Mouse (Mus musculus): ENCODE results near the gene Rsph6a. TPM values are rescaled to one million over a fixed set of nuclear protein-coding genes. Genes with fewer than 3 reads are reported as not detected.

The Rsph6a gene
- polyA plus RNA-seq, 1 experiment, result not detected

DNA sequence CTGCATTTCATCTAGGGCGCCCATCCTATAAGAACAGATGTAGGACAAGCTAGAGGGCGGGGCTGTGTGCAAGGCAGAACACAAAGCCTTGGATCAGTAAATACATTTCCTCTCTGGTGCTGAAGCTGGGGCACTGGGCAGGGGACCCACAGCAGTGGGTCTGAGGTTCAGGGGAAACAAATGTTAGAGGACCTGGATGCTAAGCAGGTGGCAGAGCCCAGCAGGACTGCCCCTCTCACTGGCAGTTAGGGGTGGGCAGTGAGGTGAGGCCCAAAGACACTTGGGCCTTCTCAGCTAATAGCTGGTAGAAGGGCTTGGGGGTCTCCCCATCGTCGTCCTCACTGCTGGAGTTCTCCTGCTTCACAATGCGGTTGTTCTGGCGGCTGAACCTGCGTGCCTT, 44.3 kb downstream of the Rsph6a start:
- no peak for DNase-seq (ENCODE audit: low spot score)

DNA sequence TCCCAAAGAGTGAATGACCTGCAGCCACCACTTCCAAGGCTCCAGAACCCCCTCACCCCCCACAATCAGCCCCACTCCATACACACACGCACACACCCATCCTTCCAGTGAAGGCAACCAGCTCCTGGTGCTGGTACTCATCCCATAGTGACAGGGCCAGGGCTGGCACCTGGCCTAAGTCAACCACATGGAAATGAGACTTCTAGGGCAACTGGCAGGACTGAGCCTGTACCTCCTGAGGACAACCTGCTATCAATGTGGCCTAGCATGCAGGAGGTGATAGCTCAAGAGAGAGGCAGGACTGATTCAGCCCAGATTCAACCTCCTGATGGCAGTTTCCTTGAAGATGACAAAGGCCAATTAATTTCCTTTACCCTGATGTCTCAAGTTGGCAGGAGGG, 45.8 kb downstream of the Rsph6a start:
- DNase-seq (ENCODE audit: low spot score), result no peak

DNA sequence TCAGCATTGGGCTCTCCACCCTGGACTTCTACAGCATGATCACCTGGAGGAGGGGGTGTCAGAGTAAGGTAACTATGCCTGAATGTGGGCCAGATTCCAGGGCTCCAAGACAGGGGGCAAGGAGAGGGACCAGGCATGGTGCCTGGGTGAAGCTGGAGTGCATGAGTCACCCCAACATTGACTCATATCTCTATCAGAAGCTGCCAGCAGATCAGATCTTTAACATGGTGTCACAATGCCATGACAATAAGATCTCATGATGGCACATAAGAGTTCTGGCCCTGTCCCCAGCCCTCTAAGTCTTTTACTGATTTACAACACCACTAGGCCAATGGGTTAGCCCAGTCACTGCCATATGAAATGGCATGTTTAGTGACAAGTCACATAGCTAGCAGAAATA, 49.3 kb downstream of the Rsph6a start:
- no peak for DNase-seq (ENCODE audit: low spot score)

DNA sequence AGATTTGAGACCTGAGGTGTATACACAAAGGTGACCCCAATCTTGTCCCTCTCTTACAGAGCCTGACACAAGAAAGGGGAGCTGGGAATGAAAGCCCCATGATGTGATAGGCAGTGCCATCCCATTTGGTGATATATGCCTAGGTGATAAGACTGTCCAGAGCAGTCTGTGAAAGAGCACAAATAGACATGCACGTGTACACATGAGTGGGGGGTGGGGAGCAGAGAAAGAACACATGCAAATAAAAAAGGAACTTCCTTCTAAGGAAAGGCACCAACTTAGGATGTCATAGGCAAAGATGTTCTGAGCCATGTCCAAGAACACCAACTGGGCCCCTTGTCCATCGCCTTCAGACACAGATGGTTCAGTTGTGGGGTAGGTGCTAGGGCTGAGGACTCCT, 50.0 kb downstream of the Rsph6a start:
- DNase-seq (ENCODE audit: low spot score), result no peak

DNA sequence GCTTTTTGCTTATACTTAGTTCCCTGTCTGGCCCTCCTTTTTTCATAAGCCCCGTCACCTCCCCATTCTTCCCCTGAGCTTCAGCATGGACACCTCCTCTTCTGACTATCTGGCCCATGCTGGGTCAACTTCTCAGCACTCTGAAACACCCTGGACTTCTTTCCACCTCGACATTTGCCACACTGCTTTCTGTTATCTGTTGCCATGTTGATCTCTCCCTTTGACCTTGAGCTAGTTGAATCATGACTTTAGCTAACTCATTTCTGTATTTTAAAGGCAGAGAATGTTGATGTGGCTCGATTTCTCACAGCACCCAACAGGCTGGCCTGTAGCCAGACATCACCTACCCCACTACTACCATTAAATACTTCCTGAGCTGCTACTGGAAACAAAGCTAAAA, 52.9 kb downstream of the Rsph6a start:
- no peak for DNase-seq (ENCODE audit: low spot score)

DNA sequence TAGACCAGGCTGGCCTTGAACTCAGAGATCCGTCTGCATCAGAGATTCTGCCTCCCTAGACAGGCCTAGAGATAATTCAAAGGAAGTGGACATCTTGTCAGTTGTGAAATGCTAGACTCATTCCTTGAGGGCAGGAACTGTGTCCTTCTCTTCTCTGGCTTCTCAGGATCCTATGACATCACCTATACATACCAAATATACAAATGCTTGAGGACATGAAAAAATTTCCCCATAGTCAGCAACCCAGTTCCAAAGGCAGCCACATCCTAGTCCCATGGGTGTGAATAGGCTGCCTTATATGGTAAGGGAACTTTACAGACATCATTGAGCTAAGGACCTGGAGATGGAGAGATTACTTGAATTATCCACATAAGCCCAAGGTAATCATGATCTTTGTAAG, 55.1 kb downstream of the Rsph6a start:
- no peak for DNase-seq (ENCODE audit: low spot score)

DNA sequence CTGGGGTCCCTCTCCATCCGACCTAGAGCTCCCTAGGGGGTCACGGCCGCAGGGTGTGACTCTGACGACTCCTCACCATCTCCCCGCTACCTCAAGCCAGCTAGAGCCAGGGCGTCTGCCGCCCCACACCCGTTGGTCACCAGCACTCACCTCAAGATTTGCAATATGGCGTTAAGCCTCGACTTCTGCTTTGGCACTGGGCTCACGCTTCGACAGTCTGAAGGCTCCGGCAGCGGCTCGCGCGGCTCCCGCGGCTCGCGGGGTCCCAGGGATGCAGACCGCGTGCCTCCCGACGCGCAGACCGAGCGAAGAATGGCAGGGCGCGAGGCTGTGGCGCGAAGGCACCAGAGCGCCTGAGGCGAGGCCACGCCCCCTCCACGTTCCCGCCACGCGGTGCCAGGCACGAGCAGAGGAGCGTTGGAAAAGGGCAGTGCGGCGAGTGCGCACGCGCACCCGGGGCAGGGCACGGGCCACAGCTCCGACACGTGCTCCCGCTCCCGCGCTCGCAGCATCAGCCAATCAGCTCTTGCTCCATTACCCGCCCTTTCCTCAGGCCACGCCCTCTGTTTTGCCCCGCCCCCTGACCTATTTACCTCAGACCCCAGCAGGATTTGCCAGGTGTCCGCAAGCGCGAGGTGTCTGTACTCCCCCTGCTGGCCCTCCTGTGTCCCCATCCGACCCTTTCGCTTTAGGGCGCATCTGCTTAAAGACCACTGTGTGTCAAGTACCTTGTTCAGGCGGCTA, 63.7 kb downstream of the Rsph6a start, which contains the start of gene Gm4969:
Gene Gm4969 (minus strand): TSS at position 341 of the 744 bp plus-strand sequence.
- DNase-seq (ENCODE audit: low spot score), result peak; percentile 47

DNA sequence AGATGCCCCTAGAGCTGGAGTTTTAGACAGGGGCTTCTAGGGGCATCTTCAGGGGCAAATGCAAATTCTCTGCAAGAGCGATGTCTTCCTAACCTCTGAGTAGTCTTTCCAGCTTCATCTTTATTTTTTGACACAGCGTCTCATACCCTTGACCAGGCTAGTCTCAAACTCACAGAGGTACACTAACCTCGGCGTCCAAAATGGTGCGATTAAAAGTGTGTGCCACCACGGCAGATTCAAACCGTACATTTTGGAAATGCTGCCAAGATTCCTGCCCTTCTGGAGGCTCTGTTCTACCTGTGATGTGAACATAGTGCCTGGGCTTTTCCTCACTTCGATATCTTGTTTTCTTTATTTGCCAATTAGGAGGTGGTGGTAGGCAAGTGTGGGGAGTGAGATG, 64.6 kb downstream of the Rsph6a start:
- DNase-seq (ENCODE audit: low spot score), result no peak

DNA sequence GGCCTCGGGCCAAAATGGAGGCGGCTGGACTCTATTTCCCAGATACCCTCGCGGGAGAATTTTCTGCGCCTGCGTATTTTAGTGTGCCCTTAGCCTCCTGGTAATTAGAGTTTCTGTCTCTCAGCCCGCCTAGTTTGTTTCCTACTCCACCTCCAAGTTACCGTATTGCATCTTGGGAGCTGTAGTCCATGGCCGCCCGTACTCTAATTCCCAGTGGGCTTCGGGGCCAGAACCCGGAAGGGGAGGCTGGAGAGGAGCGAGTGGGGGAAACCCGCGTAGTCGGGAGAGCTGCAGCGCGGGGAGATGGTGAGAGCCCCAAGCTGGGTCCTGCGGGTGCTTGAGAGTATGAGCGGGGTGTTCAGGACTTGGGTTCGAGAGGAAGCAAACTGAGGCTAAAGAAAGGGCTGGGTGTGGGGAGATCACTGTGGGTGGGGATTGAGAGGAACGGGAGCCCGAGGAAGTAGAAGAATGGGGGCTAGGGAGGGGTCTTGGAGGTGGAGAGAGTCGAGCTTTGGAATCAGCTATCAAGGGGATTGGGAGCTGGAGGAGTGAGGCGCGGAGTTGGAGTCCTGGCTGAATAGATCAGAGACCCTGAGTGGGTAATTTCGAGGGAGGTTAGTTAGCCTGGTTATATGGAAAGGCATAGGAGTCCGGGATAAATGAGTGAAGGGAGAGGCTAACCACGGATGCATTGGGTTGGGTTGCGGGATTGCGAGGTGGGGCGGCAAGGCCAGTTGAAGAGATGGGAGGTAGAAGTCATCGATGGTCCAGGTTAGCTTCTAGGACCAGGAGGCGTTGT, 65.3 kb downstream of the Rsph6a start, which contains the start of gene Fbxo46:
Gene Fbxo46 (plus strand): TSS at position 229 of the 799 bp plus-strand sequence.
- DNase-seq (ENCODE audit: low spot score), result peak; percentile 81

DNA sequence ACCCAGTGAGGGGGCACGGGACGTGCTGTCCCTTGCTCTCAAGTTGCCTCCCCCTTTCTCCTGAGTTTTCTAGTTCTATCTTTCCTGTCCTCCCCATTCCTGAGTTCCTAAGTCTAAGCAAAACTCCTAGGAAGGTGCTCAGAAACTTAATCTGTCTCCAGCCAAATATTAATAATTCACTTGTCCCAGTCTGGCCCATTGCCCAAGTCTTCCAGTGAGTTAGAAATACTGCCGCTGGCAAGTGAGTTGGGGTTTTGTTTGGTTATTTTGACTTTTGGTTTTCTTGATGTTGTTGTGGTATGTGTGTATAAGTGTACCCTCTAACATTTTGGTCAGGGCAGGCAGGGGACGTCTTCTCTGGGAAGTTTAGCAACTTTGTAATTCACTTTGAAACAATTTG, 67.2 kb downstream of the Rsph6a start:
- no peak for DNase-seq (ENCODE audit: low spot score)

Other genes starting within 250 kb of the Rsph6a start
- 0.37 and 0.59 TPM in 2 replicates for gene Psg17, start 233.1 kb upstream of the Rsph6a start, polyA plus RNA-seq (2012; rRNA removed)
- gene Mill2, start 214.7 kb upstream of the Rsph6a start, polyA plus RNA-seq (2012; rRNA removed), result 27.2 and 31.4 TPM in 2 replicates
- 3.3 and 3.5 TPM in 2 replicates for gene Pglyrp1, start 183.4 kb upstream of the Rsph6a start, polyA plus RNA-seq (2012; rRNA removed)
- 26.9 and 31.4 TPM in 2 replicates for gene Ccdc61, start 144.3 kb upstream of the Rsph6a start, polyA plus RNA-seq (2012; rRNA removed)
- 0.48 and 1.0 TPM in 2 replicates for gene Nova2, start 128.8 kb upstream of the Rsph6a start, polyA plus RNA-seq (2012; rRNA removed)
- 0.04 TPM in 1 of 2 replicates, not detected in the other for gene Nanos2, start 67.3 kb upstream of the Rsph6a start, polyA plus RNA-seq (2012; rRNA removed)
- 7.5 and 9.5 TPM in 2 replicates for gene Mypop, start 63.4 kb upstream of the Rsph6a start, polyA plus RNA-seq (2012; rRNA removed)
- gene Irf2bp1, start 50.6 kb upstream of the Rsph6a start, polyA plus RNA-seq (2012; rRNA removed), result 15.8 and 20.3 TPM in 2 replicates
- gene Foxa3, start 31.2 kb upstream of the Rsph6a start, polyA plus RNA-seq (2012; rRNA removed), result 0.04 TPM in 1 of 2 replicates, not detected in the other
- gene Sympk, start 30.3 kb upstream of the Rsph6a start, polyA plus RNA-seq (2012; rRNA removed), result 35.0 and 43.7 TPM in 2 replicates
- 44.9 and 46.4 TPM in 2 replicates for gene Dmwd, start 21.5 kb downstream of the Rsph6a start, polyA plus RNA-seq (2012; rRNA removed)
- gene Dmpk, start 29.2 kb downstream of the Rsph6a start, polyA plus RNA-seq (2012; rRNA removed), result 525 and 848 TPM in 2 replicates
- gene Six5, start 39.9 kb downstream of the Rsph6a start, polyA plus RNA-seq (2012; rRNA removed), result 59.1 and 60.2 TPM in 2 replicates
- gene Gm4969, start 63.7 kb downstream of the Rsph6a start, polyA plus RNA-seq (2012; rRNA removed), result 0.13 and 0.40 TPM in 2 replicates
- 7.2 and 7.7 TPM in 2 replicates for gene Fbxo46, start 65.2 kb downstream of the Rsph6a start, polyA plus RNA-seq (2012; rRNA removed)
- gene Qpctl, start 94.6 kb downstream of the Rsph6a start, polyA plus RNA-seq (2012; rRNA removed), result 11.1 and 13.1 TPM in 2 replicates
- 122 and 124 TPM in 2 replicates for gene Snrpd2, start 95.0 kb downstream of the Rsph6a start, polyA plus RNA-seq (2012; rRNA removed)
- gene Gipr, start 111.4 kb downstream of the Rsph6a start, polyA plus RNA-seq (2012; rRNA removed), result 0.09 and 0.28 TPM in 2 replicates
- gene Eml2, start 121.7 kb downstream of the Rsph6a start, polyA plus RNA-seq (2012; rRNA removed), result 58.3 and 61.8 TPM in 2 replicates
- 13.5 and 14.3 TPM in 2 replicates for gene Gpr4, start 157.8 kb downstream of the Rsph6a start, polyA plus RNA-seq (2012; rRNA removed)
- 18.1 and 19.4 TPM in 2 replicates for gene Opa3, start 173.6 kb downstream of the Rsph6a start, polyA plus RNA-seq (2012; rRNA removed)
- 133 and 146 TPM in 2 replicates for gene Vasp, start 217.1 kb downstream of the Rsph6a start, polyA plus RNA-seq (2012; rRNA removed)
- 0.04 and 0.29 TPM in 2 replicates for gene Ppm1n, start 225.4 kb downstream of the Rsph6a start, polyA plus RNA-seq (2012; rRNA removed)
- gene Rtn2, start 227.9 kb downstream of the Rsph6a start, polyA plus RNA-seq (2012; rRNA removed), result 36.2 and 45.7 TPM in 2 replicates

All from urinary bladder, adult 2 months (tissue).